Comparison of ENCODE assay signal across 8 mouse cellular contexts in genomic region chr1:120342371-120342821, GRCm38 (mm10). TPM values are rescaled to one million over a fixed set of nuclear protein-coding genes. Genes with fewer than 3 reads are reported as not detected.
DNase-seq lines count a peak whose midpoint lies in the region; ATAC-seq and TF ChIP-seq lines count a peak whose summit lies in the region.

No protein-coding gene starts in this region.

- H3K36me3 ChIP-seq in heart, embryonic 11.5 days (ENCODE audit: control insufficient read depth, insufficient read depth, low read length) = no peaks in the 10 kb centered on the region
- H3K36me3 ChIP-seq in midbrain, embryonic 12.5 days = no peaks in the 10 kb centered on the region

- intact Hi-C loops in left cerebral cortex, adult 2 months (cut with DNase I) = no loop called here

- peaks cover 80% of the 10 kb centered on the region for H3K27me3 ChIP-seq in heart, embryonic 11.5 days (ENCODE audit: control insufficient read depth, insufficient read depth, low read length)
- H3K27me3 ChIP-seq in midbrain, embryonic 12.5 days = peaks cover 87% of the 10 kb centered on the region
- no peaks in the 10 kb centered on the region; the same call in 1 of the 2 replicates for H3K27me3 ChIP-seq in cerebellum, adult 2 months (ENCODE audit: control insufficient read depth, insufficient read depth, low read length)

- 0 out of 2 replicates have a peak, but pooled peaks have one; percentile 3 for TF ChIP-seq CTCF in cortical plate, adult 2 months (IDR thresholded peaks at IDR 0.05; ENCODE audit: extremely low read depth, insufficient read depth, low read length)
- TF ChIP-seq CTCF in left cerebral cortex, adult 2 months (IDR thresholded peaks at IDR 0.05) = peak; percentile 32
- TF ChIP-seq CTCF in cerebellum, adult 2 months (IDR thresholded peaks at IDR 0.05; ENCODE audit: borderline replicate concordance, insufficient read depth, low read depth, low read length) = no peak

- H3K9ac ChIP-seq in heart, embryonic 11.5 days (ENCODE audit: low read depth, low read length) = no peak overlapping the region
- 0 out of 2 replicates have a peak overlapping the region, but pooled peaks have one; percentile 20 for H3K9ac ChIP-seq in midbrain, embryonic 12.5 days (replicated peaks)

- under 1% methylated on average over 34 of the region's 34 CpGs for WGBS in heart, embryonic 11.5 days (ENCODE audit: insufficient replicate concordance)
- WGBS in midbrain, embryonic 12.5 days = under 1% methylated on average over 34 of the region's 34 CpGs
- under 1% methylated on average over 34 of the region's 34 CpGs for WGBS in cerebellum, adult 2 months

- TF ChIP-seq POLR2A in cortical plate, adult 2 months (IDR thresholded peaks at IDR 0.05; ENCODE audit: extremely low read depth, insufficient read depth, low read length) = no peak
- no peak for TF ChIP-seq POLR2A in cerebellum, adult 2 months (IDR thresholded peaks at IDR 0.05; ENCODE audit: borderline replicate concordance, insufficient read depth, low read length)

- ATAC-seq in heart, embryonic 11.5 days (replicated peaks; ENCODE audit: insufficient number of reproducible peaks, low FRiP score, low TSS enrichment) = no peak
- ATAC-seq in midbrain, embryonic 12.5 days (ENCODE audit: low FRiP score, low read depth) = peak; percentile 20; the same call in 1 of the 2 replicates

- no peaks in the 10 kb centered on the region for H3K9me3 ChIP-seq in heart, embryonic 11.5 days (replicated peaks; ENCODE audit: control insufficient read depth, low read length)
- H3K9me3 ChIP-seq in midbrain, embryonic 12.5 days = no peaks in the 10 kb centered on the region

- H3K4me3 ChIP-seq in cortical plate, adult 2 months (ENCODE audit: insufficient read depth, low read length) = peak overlapping the region; percentile 2; the same call in 1 of the 2 replicates
- peak overlapping the region; percentile 43 for H3K4me3 ChIP-seq in heart, embryonic 11.5 days (ENCODE audit: low read depth, low read length)
- 0 out of 2 replicates have a peak overlapping the region, but pooled peaks have one; percentile 11 for H3K4me3 ChIP-seq in left cerebral cortex, adult 2 months
- H3K4me3 ChIP-seq in midbrain, embryonic 12.5 days = peak overlapping the region; percentile 39
- no peak overlapping the region for H3K4me3 ChIP-seq in cerebellum, adult 2 months (replicated peaks; ENCODE audit: insufficient read depth, low read depth, low read length)

- peak; percentile 24 to 32 for DNase-seq in lung, adult 18-20 months
- DNase-seq in lung, postnatal 25 days (ENCODE audit: low spot score) = no peak
- peak in 1 of 2 experiments; percentile 22 for DNase-seq in left cerebral cortex, adult 2 months (ENCODE audit: extremely low spot score in 1 of 2, low spot score in 2 of 2)
- DNase-seq in urinary bladder, postnatal 25 days (ENCODE audit: low spot score) = no peak
- DNase-seq in cerebellum, adult 2 months = no peak

- H3K27ac ChIP-seq in cortical plate, adult 2 months (ENCODE audit: insufficient read depth, low read length) = no peak overlapping the region
- no peak overlapping the region for H3K27ac ChIP-seq in heart, embryonic 11.5 days (ENCODE audit: low read depth, low read length)
- H3K27ac ChIP-seq in left cerebral cortex, adult 2 months = no peak overlapping the region
- H3K27ac ChIP-seq in midbrain, embryonic 12.5 days (replicated peaks) = no peak overlapping the region
- H3K27ac ChIP-seq in cerebellum, adult 2 months (ENCODE audit: insufficient read depth, low read length) = no peak overlapping the region

- no peaks in the 10 kb centered on the region for H3K4me1 ChIP-seq in cortical plate, adult 2 months (ENCODE audit: control insufficient read depth, insufficient read depth, low read length)
- peaks cover 4% of the 10 kb centered on the region; the same call in 1 of the 2 replicates for H3K4me1 ChIP-seq in heart, embryonic 11.5 days (ENCODE audit: control insufficient read depth, insufficient read depth, low read length)
- peaks cover 34% of the 10 kb centered on the region for H3K4me1 ChIP-seq in midbrain, embryonic 12.5 days
- no peaks in the 10 kb centered on the region for H3K4me1 ChIP-seq in cerebellum, adult 2 months (ENCODE audit: control insufficient read depth, insufficient read depth, low read length)

- H3K4me2 ChIP-seq in heart, embryonic 11.5 days = peak overlapping the region; percentile 76
- H3K4me2 ChIP-seq in midbrain, embryonic 12.5 days (replicated peaks) = peak overlapping the region; percentile 61

RNA-seq across cellular contexts. Expression of gene C1ql2, which starts 2.0 kb away (rescaled TPM):
- polyA plus RNA-seq in cortical plate, adult 2 months (2012; rRNA removed) = 2.7 and 11.9 TPM in 2 replicates
- polyA plus RNA-seq in heart, embryonic 11.5 days (2014; fragmentation: Nextera tagmentation; extraction: Ambion mirVana) = not detected in 2 replicates
- total RNA-seq in left cerebral cortex, adult 2 months (2021) = 1 to 10 TPM; 4.2 to 4.5 TPM
- polyA plus RNA-seq in midbrain, embryonic 12.5 days (2016; fragmentation: Nextera tagmentation; extraction: Ambion mirVana) = 2.8 and 3.4 TPM in 2 replicates
- 2.9 and 3.0 TPM in 2 replicates for polyA plus RNA-seq in cerebellum, adult 2 months (2012; rRNA removed)

Comparison
In these comparisons a context has a peak if more than half of its experiments do, and no peak if none do; other contexts are left out.
1. DNase-seq: peak in lung, adult 18-20 months (2 of 2); none in lung, postnatal 25 days (single experiment), urinary bladder, postnatal 25 days (single experiment) and cerebellum, adult 2 months (0 of 2).